Mouse (Mus musculus) cerebellum, adult 9-11 months (tissue): ENCODE measurements around the gene Vmn1r55.
"Not testable (repeated sequence)": the region's sequence is repeated elsewhere in the genome, so short reads cannot be mapped to it uniquely, and the experiment has no call there.

Experiments used
- DNase-seq: peaks from one replicate; pipeline ENCODE4 v3.0.0; 2022

The Vmn1r55 gene

GRCm38 (mm10) chr7:5080815-5081214 lies 68.7 kb downstream of the Vmn1r55 start:
- DNase-seq: peak; percentile 47

DNA sequence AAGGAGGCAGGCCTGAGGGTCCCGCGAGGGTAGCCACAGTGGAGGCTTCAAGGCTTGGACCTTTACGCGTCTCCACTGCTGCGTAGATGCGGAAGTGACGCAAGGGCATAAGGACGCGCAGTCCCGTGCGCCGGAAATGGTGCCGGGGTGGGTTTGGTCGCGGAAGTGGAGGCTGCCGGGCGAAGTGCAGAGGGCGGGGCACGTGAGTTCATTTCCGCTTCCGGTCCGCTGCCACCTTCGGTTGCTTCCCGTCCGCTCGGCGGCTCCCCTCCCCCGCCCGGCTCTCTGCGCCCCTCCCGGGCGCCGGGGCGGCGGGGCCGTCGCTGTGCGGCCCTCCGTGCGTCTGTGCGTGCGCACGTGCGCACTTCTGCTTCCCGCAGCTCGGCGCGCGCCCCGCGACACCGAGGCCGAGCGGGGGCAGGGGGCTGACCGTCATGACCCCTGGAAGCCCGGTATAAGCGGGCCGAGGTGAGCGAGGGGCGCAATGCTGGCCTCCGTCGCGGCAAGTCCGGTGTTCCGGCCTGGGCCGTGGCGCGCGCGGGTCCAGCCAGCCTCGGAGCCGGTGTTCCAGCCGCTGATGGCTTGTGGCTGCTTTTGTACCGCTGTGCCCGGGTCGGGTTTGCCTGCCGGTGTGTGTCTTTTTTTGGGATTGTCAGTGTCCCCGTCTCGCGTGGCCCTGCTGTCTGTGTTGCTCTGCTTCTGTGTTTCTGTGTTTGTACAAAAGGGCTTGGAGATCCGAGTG lies 69.3 kb downstream of the Vmn1r55 start, which contains the start of gene Epn1:
Gene Epn1, plus strand, starts transcription at position 226 of the 742 bp plus-strand sequence.
- DNase-seq: peak; percentile 97

DNA sequence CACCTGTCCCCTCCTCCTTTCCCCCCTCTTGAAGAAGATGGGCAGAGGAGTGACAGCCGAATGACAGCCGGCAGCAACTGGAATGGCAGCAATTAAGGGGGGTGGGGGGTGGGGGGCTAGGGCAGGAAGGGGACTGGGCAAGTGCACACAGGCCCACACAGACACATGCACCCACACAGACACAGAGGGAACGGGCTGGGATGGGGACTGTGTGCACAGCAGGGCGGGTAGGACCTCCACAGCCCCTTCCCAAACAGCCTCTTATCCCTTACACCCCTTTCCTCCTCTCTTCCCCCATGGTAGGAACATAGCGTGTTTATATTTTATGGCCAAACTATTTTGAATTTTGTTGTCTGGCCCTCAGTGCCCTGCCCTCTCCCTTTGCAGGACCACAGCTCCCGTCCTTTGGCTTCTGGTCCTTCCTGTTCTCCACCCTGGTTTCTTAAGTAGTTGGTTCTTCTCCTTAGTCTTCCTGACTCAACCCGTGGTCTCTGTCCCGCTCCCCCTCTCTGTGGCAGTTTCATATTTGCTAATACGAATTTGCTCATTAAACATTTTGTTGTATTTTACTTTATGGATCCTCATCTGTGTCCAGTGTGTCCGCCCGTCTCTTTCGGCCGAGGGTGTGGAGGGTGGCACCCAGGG lies 70.0 kb downstream of the Vmn1r55 start:
- DNase-seq: not testable (repeated sequence)
